Mouse (Mus musculus) CH12.LX (cell line): Measurements from ENCODE around the gene Cisd3. TPM values are rescaled to one million over a fixed set of nuclear protein-coding genes. Genes with fewer than 3 reads are reported as not detected.
A peak's percentile ranks its signal among the peaks of the same experiment; 100 is the strongest.

ENCODE experiments used
- DNase-seq: peaks from one replicate; pipeline ENCODE4 v3.0.0-alpha.2; 2013; ENCODE audit errors: extremely low read depth
- H3K27ac ChIP-seq: 2 replicates; pipeline ENCODE4 v1.5.1; 2012; ENCODE audit warnings: low read depth, mild to moderate bottlenecking, control low read depth, moderate library complexity; ENCODE audit not compliant: insufficient read depth
- H3K27me3 ChIP-seq: replicated peaks from 2 replicates; pipeline ENCODE3; 2012; ENCODE audit warnings: inconsistent platforms
- H3K36me3 ChIP-seq, 2 experiments: replicated peaks in 1 of 2; 2 replicates each; pipeline versions ENCODE3 to v1.6.1; 2012; ENCODE audit warnings: inconsistent platforms in 1 of 2, low read length in 1 of 2, mild to moderate bottlenecking in 1 of 2, mixed read lengths in 1 of 2, moderate library complexity in 1 of 2; ENCODE audit not compliant: control insufficient read depth in 1 of 2, insufficient read depth in 1 of 2
- H3K4me1 ChIP-seq, 2 experiments: 2 replicates each; pipeline ENCODE4 v1.6.1; 2012; ENCODE audit warnings: inconsistent platforms in 1 of 2, moderate library complexity in 1 of 2; ENCODE audit not compliant: insufficient read depth in 2 of 2, control insufficient read depth in 1 of 2
- H3K4me2 ChIP-seq: 2 replicates; pipeline ENCODE4 v1.6.1; 2012; ENCODE audit warnings: low read depth, mild to moderate bottlenecking, control low read depth; ENCODE audit not compliant: poor library complexity, insufficient read depth, severe bottlenecking
- H3K4me3 ChIP-seq, 3 experiments: fragments of 150-350 bp in 1 of 3; sonication (generic) in 1 of 3; replicated peaks in 1 of 3; 2 replicates each; pipeline versions ENCODE3 to v1.5.1; 2011 to 2012; ENCODE audit warnings: low read depth in 2 of 3, low read length in 2 of 3, mild to moderate bottlenecking in 2 of 3, moderate library complexity in 2 of 3, control low read depth in 1 of 3, improper control_type of control experiment in 1 of 3, inconsistent platforms in 1 of 3, mixed read lengths in 1 of 3; ENCODE audit not compliant: poor library complexity in 1 of 3
- H3K79me2 ChIP-seq: replicated peaks from 2 replicates; pipeline ENCODE4 v1.6.1; 2012; ENCODE audit warnings: mild to moderate bottlenecking, moderate library complexity; ENCODE audit not compliant: control insufficient read depth, poor library complexity, insufficient read depth, severe bottlenecking; ENCODE audit errors: extremely low read depth
- H3K9ac ChIP-seq: 2 replicates; pipeline ENCODE4 v1.6.1; 2012; ENCODE audit warnings: low read depth, mild to moderate bottlenecking, control low read depth, moderate library complexity; ENCODE audit not compliant: insufficient read depth
- H3K9me3 ChIP-seq: replicated peaks from 2 replicates; pipeline ENCODE3; 2012; ENCODE audit warnings: low read length, inconsistent platforms, mixed read lengths
- BHLHE40 ChIP-seq: IDR thresholded peaks from 2 replicates; pipeline ENCODE4 v1.6.1; 2011; ENCODE audit warnings: mild to moderate bottlenecking, low read depth, low read length, improper control_type of control experiment
- CHD1 ChIP-seq: IDR thresholded peaks from 2 replicates; pipeline ENCODE4 v1.6.1; 2012; ENCODE audit warnings: low read depth, low read length, improper control_type of control experiment, inconsistent platforms
- CHD2 ChIP-seq: IDR thresholded peaks from 2 replicates; pipeline ENCODE4 v1.6.1; 2011; ENCODE audit warnings: low read length, improper control_type of control experiment
- E2F4 ChIP-seq: IDR thresholded peaks from 2 replicates; pipeline ENCODE4 v1.6.1; 2011; ENCODE audit warnings: low read depth, low read length, improper control_type of control experiment; ENCODE audit not compliant: insufficient replicate concordance
- EP300 ChIP-seq: IDR thresholded peaks from 2 replicates; pipeline ENCODE4 v1.6.1; 2011; ENCODE audit warnings: low read length, improper control_type of control experiment
- ETS1 ChIP-seq: conservative IDR thresholded peaks from 2 replicates; pipeline ENCODE4 v1.6.1; 2012; ENCODE audit warnings: low read depth, mild to moderate bottlenecking, inconsistent platforms, low read length, improper control_type of control experiment, moderate library complexity
- GABPA ChIP-seq: IDR thresholded peaks from 2 replicates; pipeline ENCODE4 v1.6.1; 2012; ENCODE audit warnings: low read depth, low read length, improper control_type of control experiment, inconsistent platforms; ENCODE audit not compliant: insufficient replicate concordance
- HCFC1 ChIP-seq: IDR thresholded peaks from 2 replicates; pipeline ENCODE4 v1.6.1; 2012; ENCODE audit warnings: low read depth, mild to moderate bottlenecking, inconsistent platforms, low read length, improper control_type of control experiment
- IRF4 ChIP-seq: IDR thresholded peaks from 2 replicates; pipeline ENCODE4 v1.6.1; 2014; ENCODE audit warnings: low read depth, mild to moderate bottlenecking, inconsistent platforms, low read length, improper control_type of control experiment
- JUN ChIP-seq: IDR thresholded peaks from 2 replicates; pipeline ENCODE4 v1.6.1; 2011; ENCODE audit warnings: low read depth, mild to moderate bottlenecking, low read length, improper control_type of control experiment, moderate library complexity; ENCODE audit not compliant: insufficient read depth
- JUND ChIP-seq: conservative IDR thresholded peaks from 2 replicates; pipeline ENCODE4 v1.6.1; 2011; ENCODE audit warnings: low read depth, low read length, improper control_type of control experiment
- KAT2A ChIP-seq: IDR thresholded peaks from 2 replicates; pipeline ENCODE4 v1.6.1; 2012; ENCODE audit warnings: low read length, improper control_type of control experiment, inconsistent platforms; ENCODE audit not compliant: insufficient replicate concordance
- MAFK ChIP-seq: IDR thresholded peaks from 2 replicates; pipeline ENCODE4 v1.6.1; 2011; ENCODE audit warnings: low read length, improper control_type of control experiment; ENCODE audit not compliant: insufficient replicate concordance
- MAX ChIP-seq: IDR thresholded peaks from 2 replicates; pipeline ENCODE4 v1.6.1; 2011; ENCODE audit warnings: low read length, improper control_type of control experiment
- MAZ ChIP-seq: IDR thresholded peaks from 2 replicates; pipeline ENCODE4 v1.6.1; 2012; ENCODE audit warnings: low read depth, mild to moderate bottlenecking, inconsistent platforms, low read length, improper control_type of control experiment, moderate library complexity
- MXI1 ChIP-seq: IDR thresholded peaks from 2 replicates; pipeline ENCODE4 v1.6.1; 2011; ENCODE audit warnings: mild to moderate bottlenecking, low read depth, low read length, improper control_type of control experiment
- NELFE ChIP-seq: IDR thresholded peaks from 2 replicates; pipeline ENCODE4 v1.6.1; 2011; ENCODE audit warnings: low read depth, low read length, improper control_type of control experiment
- PAX5 ChIP-seq: IDR thresholded peaks from 2 replicates; pipeline ENCODE4 v1.6.1; 2012; ENCODE audit warnings: low read length, inconsistent platforms, mixed read lengths
- POLR2AphosphoS2 ChIP-seq: IDR thresholded peaks from 2 replicates; pipeline ENCODE4 v1.6.1; 2011; ENCODE audit warnings: low read depth, low read length, improper control_type of control experiment
- RAD21 ChIP-seq: IDR thresholded peaks from 2 replicates; pipeline ENCODE4 v1.6.1; 2011; ENCODE audit warnings: low read depth, mild to moderate bottlenecking, low read length, improper control_type of control experiment, moderate library complexity
- RCOR1 ChIP-seq: conservative IDR thresholded peaks from 2 replicates; pipeline ENCODE4 v1.6.1; 2012; ENCODE audit warnings: low read depth, mild to moderate bottlenecking, inconsistent platforms, low read length, improper control_type of control experiment
- SMC3 ChIP-seq: IDR thresholded peaks from 2 replicates; pipeline ENCODE4 v1.6.1; 2011; ENCODE audit warnings: low read depth, low read length, improper control_type of control experiment
- TCF12 ChIP-seq: IDR thresholded peaks from 2 replicates; pipeline ENCODE4 v1.6.1; 2014; ENCODE audit warnings: low read depth, mild to moderate bottlenecking, inconsistent platforms, low read length, improper control_type of control experiment
- UBTF ChIP-seq: IDR thresholded peaks from 2 replicates; pipeline ENCODE4 v1.6.1; 2012; ENCODE audit warnings: low read depth, mild to moderate bottlenecking, inconsistent platforms, low read length, improper control_type of control experiment, moderate library complexity
- USF1 ChIP-seq: IDR thresholded peaks from 2 replicates; pipeline ENCODE4 v1.6.1; 2014; ENCODE audit warnings: low read depth, mild to moderate bottlenecking, inconsistent platforms, low read length, improper control_type of control experiment
- USF2 ChIP-seq: conservative IDR thresholded peaks from 2 replicates; pipeline ENCODE4 v1.6.1; 2011; ENCODE audit warnings: low read depth, low read length, improper control_type of control experiment
- ZKSCAN1 ChIP-seq: IDR thresholded peaks from 2 replicates; pipeline ENCODE4 v1.6.1; 2012; ENCODE audit warnings: low read depth, inconsistent platforms, low read length, improper control_type of control experiment, borderline replicate concordance
- ZMIZ1 ChIP-seq: IDR thresholded peaks from 2 replicates; pipeline ENCODE4 v1.6.1; 2012; ENCODE audit warnings: low read depth, mild to moderate bottlenecking, inconsistent platforms, low read length, improper control_type of control experiment
- ZNF384 ChIP-seq: IDR thresholded peaks from 2 replicates; pipeline ENCODE4 v1.6.1; 2012; ENCODE audit warnings: low read depth, low read length, improper control_type of control experiment, inconsistent platforms
- dilution Hi-C: fragments of 300-500 bp; cut with MboI; formaldehyde crosslinking; loops from 2 replicates; pipeline ENCODE4 v1.14.3; 2020; ENCODE audit warnings: low sequenced_read_pairs; ENCODE audit not compliant: extremely low pct_unique_long_range_greater_than_20kb, extremely low pct_ligation_motif_present
- in situ Hi-C: fragments of 300-500 bp; cut with MboI; formaldehyde crosslinking; loops from 3 replicates; pipeline ENCODE4 v1.14.3; 2019; ENCODE audit warnings: low sequenced_read_pairs, low pct_ligation_motif_present, low pct_unique_long_range_greater_than_20kb, mixed read lengths
- polyA plus RNA-seq: library from polyadenylated mRNA; unstranded; fragments of >175 nt; gene quantifications from 2 replicates; pipeline ENCODE4 v1.2.1, GENCODE M21; 2012; ENCODE audit warnings: low read depth; ENCODE audit not compliant: insufficient read length
- total RNA-seq, 2 experiments: library from RNA; depleted of rRNA; stranded (reverse); fragments of 300-350 nt in 1 of 2; fragments of >200 nt in 1 of 2; gene quantifications; 2 replicates each; pipeline ENCODE4 v1.2.3; 2012 to 2014

Cisd3 gene
- total and polyA plus RNA-seq, 3 experiments: 66.1 to 221 (median 141) TPM

GRCm38 (mm10) chr11:97699626-97700002 is 14.0 kb downstream of the Cisd3 start:
- in situ Hi-C loops (loop anchor here (5.0 kb wide), 2 partner anchors 38 to 67 kb away; no protein-coding TSS in a partner anchor), dilution Hi-C loops (no loop called here)
- TF ChIP-seq SMC3: no peak
- no peak for TF ChIP-seq RAD21
- TF ChIP-seq CHD2: 0 out of 2 replicates have a peak, but pooled peaks have one; percentile 39
- peak; percentile 74 for TF ChIP-seq BHLHE40
- peak; percentile 84 for TF ChIP-seq USF2
- no peak for TF ChIP-seq JUN
- peak; percentile 89 for TF ChIP-seq USF1
- TF ChIP-seq CHD1: no peak
- peak; percentile 47 for TF ChIP-seq MAZ
- no peak; the same call in 1 of the 2 replicates for TF ChIP-seq TCF12
- peak; percentile 57; the same call in 1 of the 2 replicates for TF ChIP-seq MAX
- TF ChIP-seq E2F4: no peak
- DNase-seq: peak; percentile 76
- Histone ChIP-seq H3K27me3 (peaks cover 21% of the 10 kb centered on the region), H3K79me2 (peaks cover 14% of the 10 kb centered on the region), H3K9me3 (no peaks in the 10 kb centered on the region), H3K36me3 (peaks cover 2 to 13% of the 10 kb centered on the region in 2 experiments), H3K4me3 (peak overlapping the region; percentile 66 to 71 (median 71)), H3K9ac (peak overlapping the region; percentile 84), H3K27ac (peak overlapping the region; percentile 69), H3K4me2 (peak overlapping the region; percentile 46), H3K4me1 (peaks cover 9 to 45% of the 10 kb centered on the region in 2 experiments)

GRCm38 (mm10) chr11:97700003-97700745 is 14.5 kb downstream of the Cisd3 start, which contains the start of gene Pcgf2:
Gene Pcgf2 (minus strand): TSS chr11:97700497.
- H3K36me3 ChIP-seq: peaks cover 4 to 15% of the 10 kb centered on the region in 2 experiments
- H3K9me3 ChIP-seq: no peaks in the 10 kb centered on the region
- H3K9ac ChIP-seq: peak within 1 kb of the TSS; percentile 84
- DNase-seq: peak; percentile 69
- H3K4me1 ChIP-seq: peaks cover 11 to 50% of the 10 kb centered on the region in 2 experiments
- peak within 1 kb of the TSS; percentile 69 for H3K27ac ChIP-seq
- H3K79me2 ChIP-seq: peaks cover 19% of the 10 kb centered on the region
- peak within 1 kb of the TSS; percentile 66 to 83 (median 72) for H3K4me3 ChIP-seq
- H3K4me2 ChIP-seq: peak within 1 kb of the TSS; percentile 46
- peaks cover 21% of the 10 kb centered on the region for H3K27me3 ChIP-seq
- in situ Hi-C loops: loop anchor here (5.0 kb wide), 1 partner anchor 37 kb away; no protein-coding TSS in a partner anchor
- dilution Hi-C loops: no loop called here
- TF ChIP-seq E2F4: no peak
- no peak for TF ChIP-seq ZKSCAN1
- no peak for TF ChIP-seq ZMIZ1
- peak; percentile 56; the same call in 1 of the 2 replicates for TF ChIP-seq MXI1
- no peak for TF ChIP-seq JUND
- no peak for TF ChIP-seq POLR2AphosphoS2
- TF ChIP-seq MAZ: no peak
- peak; percentile 50 for TF ChIP-seq NELFE
- no peak for TF ChIP-seq ZNF384
- no peak for TF ChIP-seq MAFK
- TF ChIP-seq USF1: no peak
- TF ChIP-seq ETS1: no peak
- no peak for TF ChIP-seq RAD21
- TF ChIP-seq CHD2: peak; percentile 13; the same call in 1 of the 2 replicates
- TF ChIP-seq USF2: no peak
- TF ChIP-seq UBTF: peak; percentile 100
- no peak for TF ChIP-seq EP300
- TF ChIP-seq GABPA: no peak
- TF ChIP-seq PAX5: no peak
- TF ChIP-seq RCOR1: no peak; the same call in 1 of the 2 replicates
- TF ChIP-seq KAT2A: 0 out of 2 replicates have a peak, but pooled peaks have one; percentile 57
- TF ChIP-seq BHLHE40: no peak
- TF ChIP-seq IRF4: no peak
- TF ChIP-seq HCFC1: no peak
